Mouse (Mus musculus) MEL (cell line): ENCODE results near the gene Scimp. TPM values are rescaled to one million over a fixed set of nuclear protein-coding genes. Genes with fewer than 3 reads are reported as not detected.
A peak's percentile ranks its signal among the peaks of the same experiment; 100 is the strongest.

ENCODE experiments used
- DNase-seq: peaks from one replicate; pipeline ENCODE4 v3.0.0; 2011; ENCODE audit warnings: low read depth, low spot score
- H3K27ac ChIP-seq: 2 replicates; pipeline ENCODE4 v1.5.1; 2012; ENCODE audit warnings: low read depth, mild to moderate bottlenecking, control low read depth, low read length, moderate library complexity; ENCODE audit not compliant: control insufficient read depth
- H3K27me3 ChIP-seq, 2 experiments: fragments of 150-350 bp in 1 of 2; sonication (generic) in 1 of 2; 2 replicates each; pipeline ENCODE4 v1.6.1; 2012; ENCODE audit warnings: low read length in 2 of 2, mild to moderate bottlenecking in 2 of 2, improper control_type of control experiment in 1 of 2, moderate library complexity in 1 of 2; ENCODE audit not compliant: insufficient read depth in 2 of 2, control insufficient read depth in 1 of 2
- H3K36me3 ChIP-seq, 2 experiments: 2 replicates each; pipeline ENCODE4 v1.6.1; 2012 to 2014; ENCODE audit warnings: low read length in 2 of 2, improper control_type of control experiment in 1 of 2, inconsistent platforms in 1 of 2, mild to moderate bottlenecking in 1 of 2; ENCODE audit not compliant: insufficient read depth in 2 of 2, control insufficient read depth in 1 of 2
- H3K4me1 ChIP-seq, 2 experiments: fragments of 150-350 bp in 1 of 2; sonication (generic) in 1 of 2; 2 replicates each; pipeline ENCODE4 v1.6.1; 2012; ENCODE audit warnings: low read length in 2 of 2, improper control_type of control experiment in 1 of 2, mild to moderate bottlenecking in 1 of 2; ENCODE audit not compliant: insufficient read depth in 2 of 2, control insufficient read depth in 1 of 2
- H3K4me3 ChIP-seq, 2 experiments: fragments of 150-350 bp in 1 of 2; sonication (generic) in 1 of 2; 2 replicates each; pipeline ENCODE4 v1.5.1; 2012; ENCODE audit warnings: low read depth in 2 of 2, low read length in 2 of 2, mild to moderate bottlenecking in 2 of 2, moderate library complexity in 2 of 2, control low read depth in 1 of 2, improper control_type of control experiment in 1 of 2; ENCODE audit not compliant: control insufficient read depth in 1 of 2, insufficient read depth in 1 of 2
- H3K79me2 ChIP-seq: 2 replicates; pipeline ENCODE4 v1.6.1; 2012; ENCODE audit warnings: mild to moderate bottlenecking, low read length, moderate library complexity; ENCODE audit not compliant: control insufficient read depth, poor library complexity, insufficient read depth
- H3K9ac ChIP-seq: 2 replicates; pipeline ENCODE4 v1.6.1; 2012; ENCODE audit warnings: low read depth, mild to moderate bottlenecking, control low read depth, low read length, moderate library complexity; ENCODE audit not compliant: control insufficient read depth, poor library complexity, severe bottlenecking
- H3K9me3 ChIP-seq: fragments of 150-350 bp; sonication (generic); replicated peaks from 2 replicates; pipeline ENCODE4 v1.6.1; 2012; ENCODE audit warnings: mild to moderate bottlenecking, low read length, improper control_type of control experiment, moderate library complexity; ENCODE audit not compliant: insufficient read depth
- CTCF ChIP-seq, 3 experiments: IDR thresholded peaks in 2 of 3; conservative IDR thresholded peaks in 1 of 3; 2 replicates each; pipeline ENCODE4 v1.5.1; 2011 to 2012; ENCODE audit warnings: low read length in 3 of 3, low read depth in 2 of 3, mild to moderate bottlenecking in 2 of 3, improper control_type of control experiment in 1 of 3, inconsistent platforms in 1 of 3, mixed read lengths in 1 of 3, moderate library complexity in 1 of 3; ENCODE audit not compliant: control insufficient read depth in 1 of 3, insufficient read depth in 1 of 3, poor library complexity in 1 of 3, severe bottlenecking in 1 of 3
- E2F4 ChIP-seq: IDR thresholded peaks from 2 replicates; pipeline ENCODE4 v1.6.1; 2011; ENCODE audit warnings: low read depth, low read length, improper control_type of control experiment, borderline replicate concordance
- EP300 ChIP-seq, 2 experiments: IDR thresholded peaks; 2 replicates each; pipeline ENCODE4 v1.6.1; 2011; ENCODE audit warnings: improper control_type of control experiment in 2 of 2, low read length in 2 of 2, low read depth in 1 of 2, mild to moderate bottlenecking in 1 of 2
- GABPA ChIP-seq: IDR thresholded peaks from 2 replicates; pipeline ENCODE4 v1.6.1; 2012; ENCODE audit warnings: low read depth, mild to moderate bottlenecking, inconsistent platforms, low read length, improper control_type of control experiment, moderate library complexity
- JUND ChIP-seq: IDR thresholded peaks from 2 replicates; pipeline ENCODE4 v1.6.1; 2011; ENCODE audit warnings: low read depth, mild to moderate bottlenecking, improper control_type of control experiment, low read length
- KAT2A ChIP-seq: conservative IDR thresholded peaks from 2 replicates; pipeline ENCODE4 v1.6.1; 2012; ENCODE audit warnings: low read depth, low read length, improper control_type of control experiment, inconsistent platforms
- MAFK ChIP-seq: IDR thresholded peaks from 2 replicates; pipeline ENCODE4 v1.6.1; 2011; ENCODE audit warnings: low read depth, mild to moderate bottlenecking, low read length, improper control_type of control experiment, borderline replicate concordance
- MYB ChIP-seq: IDR thresholded peaks from 2 replicates; pipeline ENCODE4 v1.6.1; 2011; ENCODE audit warnings: mild to moderate bottlenecking, low read depth, low read length, improper control_type of control experiment
- MYC ChIP-seq: IDR thresholded peaks from 2 replicates; pipeline ENCODE4 v1.6.1; 2011; ENCODE audit warnings: low read depth, mild to moderate bottlenecking, low read length, improper control_type of control experiment, moderate library complexity
- NRF1 ChIP-seq: IDR thresholded peaks from 2 replicates; pipeline ENCODE4 v1.6.1; 2014; ENCODE audit warnings: low read depth, mild to moderate bottlenecking, inconsistent platforms, low read length, improper control_type of control experiment, moderate library complexity; ENCODE audit not compliant: poor library complexity, insufficient read depth, severe bottlenecking
- POLR2A ChIP-seq, 2 experiments: IDR thresholded peaks; 2 replicates each; pipeline ENCODE4 v1.6.1; 2011 to 2012; ENCODE audit warnings: low read length in 2 of 2, mild to moderate bottlenecking in 2 of 2, control low read depth in 1 of 2, improper control_type of control experiment in 1 of 2, low read depth in 1 of 2, moderate library complexity in 1 of 2; ENCODE audit not compliant: control insufficient read depth in 1 of 2, insufficient read depth in 1 of 2, poor library complexity in 1 of 2
- POLR2AphosphoS2 ChIP-seq: IDR thresholded peaks from 2 replicates; pipeline ENCODE4 v1.6.1; 2011; ENCODE audit warnings: low read length, improper control_type of control experiment
- RAD21 ChIP-seq: IDR thresholded peaks from 2 replicates; pipeline ENCODE4 v1.6.1; 2011; ENCODE audit warnings: mild to moderate bottlenecking, low read depth, low read length, improper control_type of control experiment
- RCOR1 ChIP-seq: IDR thresholded peaks from 2 replicates; pipeline ENCODE4 v1.6.1; 2012; ENCODE audit warnings: low read depth, mild to moderate bottlenecking, inconsistent platforms, low read length, improper control_type of control experiment
- SIN3A ChIP-seq: IDR thresholded peaks from 2 replicates; pipeline ENCODE4 v1.6.1; 2012; ENCODE audit warnings: low read length, improper control_type of control experiment, inconsistent platforms
- TBP ChIP-seq: IDR thresholded peaks from 2 replicates; pipeline ENCODE4 v1.8.0; 2011; ENCODE audit warnings: low read depth, low read length, improper control_type of control experiment
- USF1 ChIP-seq: IDR thresholded peaks from 2 replicates; pipeline ENCODE4 v1.6.1; 2014; ENCODE audit warnings: low read depth, mild to moderate bottlenecking, inconsistent platforms, low read length, improper control_type of control experiment, moderate library complexity
- USF2 ChIP-seq, 2 experiments: IDR thresholded peaks; 2 replicates each; pipeline ENCODE4 v1.6.1; 2011 to 2012; ENCODE audit warnings: improper control_type of control experiment in 2 of 2, low read length in 2 of 2, borderline replicate concordance in 1 of 2, inconsistent platforms in 1 of 2, low read depth in 1 of 2, mild to moderate bottlenecking in 1 of 2; ENCODE audit not compliant: insufficient read depth in 1 of 2
- ZKSCAN1 ChIP-seq: IDR thresholded peaks from 2 replicates; pipeline ENCODE4 v1.6.1; 2012; ENCODE audit warnings: low read depth, mild to moderate bottlenecking, inconsistent platforms, low read length, improper control_type of control experiment, moderate library complexity
- polyA plus RNA-seq, 2 experiments: library from polyadenylated mRNA; stranded (reverse) in 1 of 2; unstranded in 1 of 2; fragments of >175 nt in 1 of 2; fragments of >200 nt in 1 of 2; gene quantifications; 2 replicates each; pipeline versions ENCODE4 v1.2.1 to v1.2.4; 2012; ENCODE audit warnings: low replicate concordance in 2 of 2, low read depth in 1 of 2; ENCODE audit not compliant: insufficient read length in 2 of 2, insufficient read depth in 1 of 2, missing spikeins in 1 of 2
- total RNA-seq: library from RNA; depleted of rRNA; stranded (reverse); fragments of 300-350 nt; gene quantifications from 2 replicates; pipeline ENCODE4 v1.2.3, GENCODE M21; 2012

Scimp gene
- total and polyA plus RNA-seq, 3 experiments = not detected

DNA sequence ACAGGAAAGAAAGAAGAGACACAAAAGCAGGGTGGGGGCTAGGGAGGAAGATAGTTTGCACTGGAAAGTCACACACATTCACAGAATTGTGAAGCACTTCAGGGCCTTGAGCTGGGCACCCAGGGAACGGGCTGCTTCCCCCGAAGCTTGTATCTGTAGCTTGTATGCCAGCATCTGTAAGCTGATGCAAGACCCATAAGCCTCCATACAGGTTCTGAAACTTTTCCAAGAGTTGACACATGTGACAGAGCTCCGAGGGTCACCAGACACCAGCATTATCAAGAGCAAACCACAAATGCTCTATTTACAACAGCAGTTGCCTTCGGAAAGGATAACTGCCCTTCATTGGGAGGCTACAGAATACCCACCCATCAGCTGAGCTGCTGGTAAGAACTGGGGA is 4.8 kb downstream of the Scimp start:
- Histone ChIP-seq H3K79me2 (no peaks in the 10 kb centered on the region), H3K27me3 (peaks cover 13 to 15% of the 10 kb centered on the region in 2 experiments), H3K4me1 (0 out of 4 replicates have a peak, but pooled peaks cover 0 to 6% of the 10 kb centered on the region in 2 experiments), H3K36me3 (no peaks in the 10 kb centered on the region), H3K27ac (no peak overlapping the region), H3K9ac (no peak overlapping the region), H3K4me3 (no peak overlapping the region), H3K9me3 (no peaks in the 10 kb centered on the region)
- TF ChIP-seq POLR2A (IDR thresholded peaks at IDR 0.05; ENCODE audit: control insufficient read depth in 1 of 2, insufficient read depth in 1 of 2, low read depth in 1 of 2, low read length in 2 of 2, poor library complexity in 1 of 2) (no peak), USF2 (IDR thresholded peaks at IDR 0.05; ENCODE audit: borderline replicate concordance in 1 of 2, insufficient read depth in 1 of 2, low read depth in 1 of 2, low read length in 2 of 2) (no peak), GABPA (no peak), POLR2AphosphoS2 (no peak), TBP (no peak), EP300 (IDR thresholded peaks at IDR 0.05; ENCODE audit: low read depth in 1 of 2, low read length in 2 of 2) (no peak), CTCF (IDR thresholded peaks at IDR 0.05 in 2 of 3, conservative IDR thresholded peaks at IDR 0.05 in 1 of 3; ENCODE audit: control insufficient read depth in 1 of 3, insufficient read depth in 1 of 3, low read depth in 2 of 3, low read length in 3 of 3, poor library complexity in 1 of 3, severe bottlenecking in 1 of 3) (no peak)
- no peak for DNase-seq

- Histone ChIP-seq H3K9me3 (no peaks in the 10 kb centered on the region), H3K27me3 (peaks cover 11 to 14% of the 10 kb centered on the region in 2 experiments), H3K4me1 (no peaks in the 10 kb centered on the region), H3K27ac (no peak overlapping the region), H3K36me3 (no peaks in the 10 kb centered on the region), H3K4me3 (no peak overlapping the region), H3K79me2 (no peaks in the 10 kb centered on the region), H3K9ac (no peak overlapping the region)
- TF ChIP-seq SIN3A (no peak), CTCF (IDR thresholded peaks at IDR 0.05 in 2 of 3, conservative IDR thresholded peaks at IDR 0.05 in 1 of 3; ENCODE audit: control insufficient read depth in 1 of 3, insufficient read depth in 1 of 3, low read depth in 2 of 3, low read length in 3 of 3, poor library complexity in 1 of 3, severe bottlenecking in 1 of 3) (no peak), TBP (peak; percentile 31; the same call in 1 of the 2 replicates)
- DNase-seq = peak; percentile 26
These were observed 5.7 kb downstream of the Scimp start for GRCm38 (mm10) chr11:70806697-70807096.

GRCm38 (mm10) chr11:70805641-70806175 is 6.7 kb downstream of the Scimp start:
- H3K36me3 ChIP-seq = no peaks in the 10 kb centered on the region
- DNase-seq = no peak
- H3K9me3 ChIP-seq = no peaks in the 10 kb centered on the region
- no peaks in the 10 kb centered on the region for H3K79me2 ChIP-seq
- no peak overlapping the region for H3K4me3 ChIP-seq
- H3K9ac ChIP-seq = no peak overlapping the region
- H3K27ac ChIP-seq = no peak overlapping the region
- no peak for TF ChIP-seq RAD21
- TF ChIP-seq USF1 = no peak
- TF ChIP-seq POLR2AphosphoS2 = no peak
- TF ChIP-seq JUND = no peak
- no peak for TF ChIP-seq RCOR1
- TF ChIP-seq CTCF (IDR thresholded peaks at IDR 0.05 in 2 of 3, conservative IDR thresholded peaks at IDR 0.05 in 1 of 3; ENCODE audit: control insufficient read depth in 1 of 3, insufficient read depth in 1 of 3, low read depth in 2 of 3, low read length in 3 of 3, poor library complexity in 1 of 3, severe bottlenecking in 1 of 3) = no peak
- no peak for TF ChIP-seq EP300 (IDR thresholded peaks at IDR 0.05; ENCODE audit: low read depth in 1 of 2, low read length in 2 of 2)
- no peak for TF ChIP-seq TBP
- TF ChIP-seq ZKSCAN1 = no peak
- TF ChIP-seq KAT2A = no peak
- TF ChIP-seq MYC = no peak
- no peak for TF ChIP-seq MYB
- no peak for TF ChIP-seq MAFK
- no peak for TF ChIP-seq E2F4
- no peak for TF ChIP-seq NRF1
- TF ChIP-seq GABPA = no peak
- peaks cover 9 to 12% of the 10 kb centered on the region in 2 experiments for H3K27me3 ChIP-seq
- no peaks in the 10 kb centered on the region for H3K4me1 ChIP-seq
